Mouse (Mus musculus) midbrain, embryonic 15.5 days (tissue): ENCODE results near the gene Ubac1. TPM values are rescaled to one million over a fixed set of nuclear protein-coding genes. Genes with fewer than 3 reads are reported as not detected.

Experiments used
- ATAC-seq: fragments of 200-750 bp; cut with Nextera tagmentation; replicated peaks from 2 replicates; pipeline ENCODE4 v1.8.0; 2017; ENCODE audit warnings: moderate TSS enrichment
- H3K27ac ChIP-seq: fragments of 300-500 bp; sonication (generic); 2 replicates; pipeline ENCODE4 v1.5.1; 2015; ENCODE audit warnings: mild to moderate bottlenecking, inconsistent platforms
- H3K27me3 ChIP-seq: fragments of 300-500 bp; sonication (generic); replicated peaks from 2 replicates; pipeline ENCODE4 v1.6.1; 2015; ENCODE audit warnings: inconsistent platforms
- H3K36me3 ChIP-seq: fragments of 300-500 bp; sonication (generic); replicated peaks from 2 replicates; pipeline ENCODE4 v1.6.1; 2015; ENCODE audit warnings: inconsistent platforms
- H3K4me1 ChIP-seq: fragments of 300-500 bp; sonication (generic); 2 replicates; pipeline ENCODE4 v1.6.1; 2015; ENCODE audit warnings: inconsistent platforms
- H3K4me2 ChIP-seq: fragments of 300-500 bp; sonication (generic); 2 replicates; pipeline ENCODE4 v1.6.1; 2015; ENCODE audit warnings: inconsistent platforms, mild to moderate bottlenecking, moderate library complexity
- H3K4me3 ChIP-seq: fragments of 300-500 bp; sonication (generic); 2 replicates; pipeline ENCODE4 v1.5.1; 2015; ENCODE audit warnings: mild to moderate bottlenecking, inconsistent platforms
- H3K9ac ChIP-seq: fragments of 300-500 bp; sonication (generic); 2 replicates; pipeline ENCODE4 v1.6.1; 2015; ENCODE audit warnings: mild to moderate bottlenecking, inconsistent platforms
- H3K9me3 ChIP-seq: fragments of 300-500 bp; sonication (generic); 2 replicates; pipeline ENCODE4 v1.6.1; 2016; ENCODE audit warnings: inconsistent platforms
- WGBS: fragments of 180-500 bp; shearing (Covaris S2); methylation state at CpG from one replicate; pipeline ENCODE4 v1.1.7; 2015; ENCODE audit warnings: mixed read lengths; 5-methylcytosine and 5-hydroxymethylcytosine counted together
- polyA plus RNA-seq: library from polyadenylated mRNA; unstranded; fragments of >200 nt; fragmentation: Nextera tagmentation; extraction: Ambion mirVana; gene quantifications from 2 replicates; pipeline ENCODE4 v1.2.1, GENCODE M21; 2015

Ubac1 gene
- polyA plus RNA-seq, 1 experiment from 2014 or later = 132 TPM

DNA sequence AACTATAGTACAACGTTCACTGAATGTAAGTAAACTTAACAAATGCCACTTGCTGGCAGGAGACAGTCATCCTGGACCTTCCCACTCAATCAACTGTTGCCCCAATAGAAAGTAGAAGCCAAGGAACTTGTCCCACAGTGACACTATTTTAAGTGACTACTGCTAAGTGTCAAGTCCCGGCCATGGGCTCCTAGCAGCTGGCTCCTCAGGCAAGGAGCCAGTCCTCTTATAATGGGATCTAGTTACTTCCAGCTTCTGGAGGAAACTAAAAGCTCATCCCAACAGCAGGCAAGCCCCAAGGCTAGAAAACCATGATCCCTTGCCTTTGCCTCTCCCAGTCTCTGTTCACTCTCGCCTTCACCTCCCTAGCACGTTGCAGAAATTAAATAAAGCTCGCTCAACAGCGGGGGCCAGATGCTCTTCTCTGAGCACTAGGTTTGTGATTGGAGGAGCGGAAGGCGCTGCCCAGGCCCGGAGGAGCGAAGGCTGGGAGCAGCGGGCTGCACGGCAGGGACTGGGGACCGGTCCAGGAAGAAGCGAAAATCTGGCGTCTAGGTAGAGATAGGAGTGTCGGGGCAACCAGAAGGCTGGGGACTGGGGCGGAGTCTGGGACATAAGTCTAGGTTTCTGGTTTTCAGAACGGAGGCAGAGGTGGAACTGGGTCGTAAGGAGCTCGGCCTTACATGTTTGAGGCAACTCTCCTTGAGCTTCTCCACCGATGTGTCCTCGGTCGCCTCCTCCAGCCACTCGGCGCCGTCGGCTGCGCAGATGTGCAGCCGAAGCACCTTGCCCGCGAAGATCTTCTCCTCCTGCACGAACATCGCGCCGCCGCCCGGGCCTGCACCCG is 610 bp downstream of the Ubac1 start:
- Histone ChIP-seq H3K9ac (peak overlapping the region; percentile 80), H3K4me3 (peak overlapping the region; percentile 81), H3K27ac (peak overlapping the region; percentile 84), H3K27me3 (no peaks in the 10 kb centered on the region), H3K4me2 (peak overlapping the region; percentile 92), H3K4me1 (peaks cover 33% of the 10 kb centered on the region), H3K36me3 (peaks cover 2% of the 10 kb centered on the region; the same call in 1 of the 2 replicates), H3K9me3 (no peaks in the 10 kb centered on the region)
- 2% methylated on average over 37 of the region's 38 CpGs for WGBS
- ATAC-seq = peak; percentile 30

DNA sequence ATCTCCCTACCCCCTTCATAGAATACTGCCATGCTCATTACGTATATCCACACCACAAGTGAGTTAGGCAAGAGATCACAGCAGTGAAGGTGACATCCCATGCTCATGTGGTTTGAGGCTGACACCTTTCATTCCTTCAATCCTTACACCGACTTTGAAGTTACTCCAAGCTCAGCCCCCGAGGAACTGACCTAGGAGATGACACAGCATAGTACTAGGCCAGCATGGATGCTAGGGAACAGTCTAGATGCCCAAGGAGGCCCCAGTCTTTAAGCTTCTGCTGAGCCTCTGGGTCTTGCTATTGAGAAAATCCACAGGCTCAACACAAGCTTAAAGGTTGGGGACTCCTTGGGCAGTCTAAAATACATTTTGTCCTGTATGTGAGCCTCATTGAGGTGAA is 1.6 kb downstream of the Ubac1 start:
- Histone ChIP-seq H3K9me3 (no peaks in the 10 kb centered on the region), H3K4me1 (peaks cover 30% of the 10 kb centered on the region), H3K27me3 (no peaks in the 10 kb centered on the region), H3K27ac (no peak overlapping the region), H3K9ac (no peak overlapping the region), H3K4me2 (peak overlapping the region; percentile 92; the same call in 1 of the 2 replicates), H3K36me3 (peaks cover 6% of the 10 kb centered on the region; the same call in 1 of the 2 replicates), H3K4me3 (0 out of 2 replicates have a peak overlapping the region, but pooled peaks have one; percentile 81)
- no peak for ATAC-seq
- 82% methylated on average over 3 of the region's 3 CpGs for WGBS

DNA sequence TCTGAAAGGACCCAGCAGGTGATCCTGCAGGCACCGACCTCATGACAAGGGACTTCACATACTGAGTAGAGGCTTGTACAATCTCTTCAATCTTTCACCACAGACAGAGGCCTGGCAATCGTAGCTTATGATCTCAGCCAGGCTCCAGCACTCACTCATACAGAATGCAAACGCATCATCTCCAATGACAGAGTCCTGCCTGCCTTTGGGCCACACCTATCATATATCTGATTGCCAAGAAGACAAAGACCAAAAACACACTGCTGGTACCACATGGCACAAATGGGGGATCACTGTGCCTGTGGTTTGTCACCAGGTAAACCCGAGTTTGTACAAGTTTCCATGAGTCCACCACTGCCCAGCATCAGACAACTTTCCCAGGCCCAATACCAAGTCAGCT is 4.2 kb downstream of the Ubac1 start:
- H3K27ac ChIP-seq = no peak overlapping the region
- no peak overlapping the region for H3K4me3 ChIP-seq
- H3K36me3 ChIP-seq = peaks cover 21% of the 10 kb centered on the region; the same call in 1 of the 2 replicates
- no peaks in the 10 kb centered on the region for H3K9me3 ChIP-seq
- no peaks in the 10 kb centered on the region for H3K27me3 ChIP-seq
- no peak overlapping the region for H3K9ac ChIP-seq
- H3K4me1 ChIP-seq = peaks cover 30% of the 10 kb centered on the region
- H3K4me2 ChIP-seq = no peak overlapping the region
- WGBS = 81% methylated on average over 4 of the region's 4 CpGs
- ATAC-seq = no peak

DNA sequence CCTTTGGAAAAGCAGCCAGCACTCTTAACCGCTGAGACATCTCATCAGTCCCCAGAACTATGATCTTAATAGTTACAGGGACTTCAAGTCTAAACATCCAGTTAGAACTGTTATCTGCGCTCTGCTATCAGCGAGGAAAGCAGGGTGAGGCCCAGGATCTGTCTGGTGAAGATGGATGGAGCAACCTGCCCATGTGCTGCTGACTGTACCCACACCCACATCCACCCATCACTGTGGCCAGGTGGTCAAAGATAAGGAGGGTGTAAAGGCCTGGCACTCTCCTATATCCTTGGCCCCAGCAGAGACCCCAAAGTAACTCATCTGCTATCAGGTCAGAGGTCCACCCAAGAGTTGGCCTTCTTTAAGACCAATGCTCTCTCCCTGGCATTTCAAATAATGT is 7.9 kb downstream of the Ubac1 start:
- H3K36me3 ChIP-seq = peaks cover 47% of the 10 kb centered on the region
- no peaks in the 10 kb centered on the region for H3K9me3 ChIP-seq
- H3K4me1 ChIP-seq = peaks cover 7% of the 10 kb centered on the region; the same call in 1 of the 2 replicates
- H3K27ac ChIP-seq = no peak overlapping the region
- no peak for ATAC-seq
- H3K4me2 ChIP-seq = no peak overlapping the region
- H3K9ac ChIP-seq = no peak overlapping the region
- no peaks in the 10 kb centered on the region for H3K27me3 ChIP-seq
- H3K4me3 ChIP-seq = no peak overlapping the region
- WGBS = 92% methylated on average over 3 of the region's 3 CpGs

DNA sequence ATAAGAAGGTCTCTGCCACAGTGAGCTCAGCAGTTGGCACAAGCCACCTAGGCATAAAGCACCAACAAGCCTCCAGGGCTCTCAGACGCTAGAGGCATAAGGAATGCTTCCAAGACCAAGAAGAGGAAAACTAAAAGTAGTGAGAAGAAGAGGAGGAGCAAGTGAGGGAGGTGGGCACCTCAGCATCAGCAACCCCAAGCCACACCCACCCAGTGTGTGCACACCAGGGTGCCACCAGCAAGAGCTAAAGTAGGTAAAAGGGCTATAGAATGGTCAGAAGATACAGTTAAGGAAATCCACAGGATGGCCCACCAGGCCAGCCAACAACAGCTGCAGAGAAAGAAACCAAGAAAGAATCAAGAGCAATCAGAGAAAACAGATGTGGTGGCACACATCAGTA is 10.1 kb downstream of the Ubac1 start:
- H3K36me3 ChIP-seq = peaks cover 69% of the 10 kb centered on the region
- 73% methylated on average over 1 of the region's 1 CpGs for whole genome bisulfite sequencing
- H3K27me3 ChIP-seq = no peaks in the 10 kb centered on the region
- H3K9ac ChIP-seq = no peak overlapping the region
- no peaks in the 10 kb centered on the region for H3K9me3 ChIP-seq
- no peak overlapping the region for H3K4me2 ChIP-seq
- no peak for ATAC-seq
- no peak overlapping the region for H3K4me3 ChIP-seq
- no peak overlapping the region for H3K27ac ChIP-seq
- no peaks in the 10 kb centered on the region for H3K4me1 ChIP-seq

DNA sequence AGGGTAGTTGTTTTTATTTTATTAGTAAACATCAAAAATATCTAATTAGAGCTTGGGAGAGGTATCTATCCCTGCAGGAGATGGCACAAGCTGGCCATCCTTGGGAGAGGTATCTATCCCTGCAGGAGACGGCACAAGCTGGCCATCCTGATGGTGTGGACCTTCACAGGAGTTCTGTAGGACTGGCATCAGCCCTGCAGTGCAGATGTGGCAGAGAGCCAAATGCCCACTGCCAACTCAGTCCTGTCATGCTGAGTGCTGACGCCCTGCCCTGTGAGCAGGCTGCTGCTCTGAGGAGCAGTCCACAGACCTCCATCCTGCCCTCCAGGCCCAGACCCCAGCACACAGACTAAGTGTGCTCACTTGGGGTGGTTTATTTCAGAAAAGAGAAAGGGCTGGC is 19.5 kb downstream of the Ubac1 start:
- no peak for ATAC-seq
- peaks cover 50% of the 10 kb centered on the region for H3K36me3 ChIP-seq

DNA sequence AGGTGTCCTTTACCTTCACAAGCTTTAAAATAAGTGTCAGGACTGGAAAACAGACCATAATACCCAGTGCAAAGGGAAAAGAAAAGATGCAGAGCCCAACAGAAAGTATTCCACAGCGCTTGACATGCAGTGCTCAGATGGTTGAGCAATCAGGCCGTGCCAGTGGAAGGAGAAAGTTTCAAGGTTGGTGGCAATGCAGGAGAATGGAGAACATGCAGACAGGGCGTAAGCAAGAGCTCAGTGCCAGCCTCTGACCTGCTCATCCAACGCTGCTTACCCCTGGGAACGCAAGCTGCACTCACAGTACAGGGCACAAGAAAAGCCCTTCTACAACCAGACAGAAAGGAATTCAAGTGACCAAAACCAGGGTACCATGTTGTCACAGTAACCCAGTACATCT is 20.4 kb downstream of the Ubac1 start:
- H3K36me3 ChIP-seq = peaks cover 41% of the 10 kb centered on the region; the same call in 1 of the 2 replicates
- WGBS = over 99% methylated on average over 5 of the region's 5 CpGs
- H3K27ac ChIP-seq = no peak overlapping the region
- H3K9me3 ChIP-seq = no peaks in the 10 kb centered on the region
- H3K27me3 ChIP-seq = no peaks in the 10 kb centered on the region
- H3K4me2 ChIP-seq = no peak overlapping the region
- H3K9ac ChIP-seq = no peak overlapping the region
- H3K4me3 ChIP-seq = no peak overlapping the region
- ATAC-seq = no peak
- H3K4me1 ChIP-seq = no peaks in the 10 kb centered on the region

More for the DNA sequence above, 19.5 kb downstream of the Ubac1 start:
- H3K9me3 ChIP-seq = no peaks in the 10 kb centered on the region
- no peak overlapping the region for H3K4me3 ChIP-seq
- no peak overlapping the region for H3K9ac ChIP-seq
- no peak overlapping the region for H3K27ac ChIP-seq
- 73% methylated on average over 2 of the region's 2 CpGs for WGBS
- no peaks in the 10 kb centered on the region for H3K4me1 ChIP-seq
- no peaks in the 10 kb centered on the region for H3K27me3 ChIP-seq
- H3K4me2 ChIP-seq = no peak overlapping the region

DNA sequence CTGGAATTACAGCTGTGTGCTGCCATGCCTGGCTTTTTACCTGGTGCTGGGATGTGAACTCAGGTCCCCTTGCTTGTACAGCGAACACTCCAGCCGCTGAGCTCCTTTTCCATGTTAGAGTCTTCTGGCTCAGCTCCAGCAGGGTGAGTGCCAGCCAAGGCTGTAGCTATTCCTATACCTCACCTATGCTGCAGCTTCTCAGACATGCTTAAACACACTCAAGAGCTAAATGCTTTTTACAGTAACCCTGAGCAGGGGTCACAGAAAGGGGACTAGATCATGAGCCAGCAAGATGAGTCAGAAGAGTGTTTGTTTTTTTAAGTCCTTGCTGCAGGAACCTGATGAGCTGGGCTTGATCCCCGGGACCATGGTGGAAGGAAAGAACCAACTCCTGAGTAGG is 23.8 kb downstream of the Ubac1 start:
- Histone ChIP-seq H3K9me3 (no peaks in the 10 kb centered on the region), H3K27ac (no peak overlapping the region), H3K36me3 (peaks cover 31% of the 10 kb centered on the region; the same call in 1 of the 2 replicates), H3K4me2 (no peak overlapping the region), H3K9ac (no peak overlapping the region), H3K4me3 (no peak overlapping the region), H3K27me3 (no peaks in the 10 kb centered on the region), H3K4me1 (no peaks in the 10 kb centered on the region)
- no peak for ATAC-seq
- 91% methylated on average over 3 of the region's 3 CpGs for WGBS

DNA sequence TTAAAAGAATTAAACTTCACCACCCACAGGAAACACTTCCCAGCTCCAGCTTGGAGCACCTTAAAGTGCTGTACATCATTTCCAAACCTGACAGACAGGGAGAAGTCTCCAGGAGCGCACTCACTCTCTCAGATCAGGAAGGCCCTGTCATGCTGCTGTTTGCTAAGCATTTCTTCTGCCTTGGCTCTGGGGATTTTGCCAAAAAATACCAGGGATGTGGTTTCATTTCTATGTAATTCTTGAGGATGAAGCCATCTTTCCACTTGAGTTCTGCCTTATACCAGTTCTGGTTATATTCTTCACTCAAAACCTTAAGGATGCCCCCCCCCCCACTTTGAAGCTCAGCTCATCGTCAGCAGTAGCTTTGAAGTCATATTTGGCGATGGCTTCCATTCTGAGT is 26.8 kb downstream of the Ubac1 start:
- no peak for ATAC-seq
- H3K4me1 ChIP-seq = no peaks in the 10 kb centered on the region
- H3K27me3 ChIP-seq = no peaks in the 10 kb centered on the region
- WGBS = 90% methylated on average over 3 of the region's 3 CpGs
- H3K9me3 ChIP-seq = no peaks in the 10 kb centered on the region
- no peak overlapping the region for H3K9ac ChIP-seq
- no peak overlapping the region for H3K4me2 ChIP-seq
- no peak overlapping the region for H3K4me3 ChIP-seq
- H3K36me3 ChIP-seq = peaks cover 15% of the 10 kb centered on the region; the same call in 1 of the 2 replicates
- H3K27ac ChIP-seq = no peak overlapping the region

DNA sequence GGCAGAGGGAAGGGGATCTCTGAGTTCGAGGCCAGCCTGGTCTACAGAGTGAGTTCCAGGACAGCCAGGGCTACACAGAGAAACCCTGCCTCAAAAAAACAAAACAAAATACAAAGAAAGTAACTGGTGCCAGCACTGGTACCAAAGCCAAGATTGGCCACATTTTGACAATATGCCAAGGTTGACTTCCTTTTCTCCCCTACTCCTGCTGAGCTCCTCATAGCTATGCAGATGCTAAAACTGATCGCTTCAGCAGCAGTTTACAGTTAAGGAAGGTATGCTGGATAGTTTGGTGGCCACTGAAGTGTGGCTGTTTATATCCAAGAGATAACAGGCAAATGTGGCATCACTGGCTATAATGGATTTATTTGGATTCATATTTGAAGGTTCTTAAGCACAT is 29.3 kb downstream of the Ubac1 start:
- 79% methylated on average over 2 of the region's 2 CpGs for WGBS
- Histone ChIP-seq H3K27me3 (no peaks in the 10 kb centered on the region), H3K9ac (no peak overlapping the region), H3K4me1 (no peaks in the 10 kb centered on the region), H3K9me3 (no peaks in the 10 kb centered on the region), H3K4me2 (no peak overlapping the region), H3K27ac (no peak overlapping the region), H3K36me3 (0 out of 2 replicates have a peak, but pooled peaks cover 3% of the 10 kb centered on the region), H3K4me3 (no peak overlapping the region)
- ATAC-seq = no peak

DNA sequence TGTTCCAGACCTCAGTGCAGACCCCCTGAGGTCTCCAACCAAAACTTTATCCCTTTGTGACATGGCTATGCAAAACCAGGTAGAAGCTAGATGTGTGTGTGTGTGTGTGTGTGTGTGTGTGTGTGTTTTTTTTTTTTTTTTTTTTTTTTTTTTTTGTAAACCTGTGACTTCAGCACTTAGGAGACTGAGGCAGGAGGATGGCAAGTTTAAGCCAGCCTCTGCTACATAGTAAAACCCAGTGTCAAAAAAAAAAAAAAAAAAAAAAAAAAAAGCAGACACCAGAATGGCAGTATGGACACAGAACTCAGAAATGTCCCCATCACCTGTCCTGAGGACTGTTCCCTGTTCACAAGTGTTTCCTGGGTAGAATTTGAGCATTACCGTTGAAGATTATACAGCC is 31.9 kb downstream of the Ubac1 start:
- 86% methylated on average over 1 of the region's 1 CpGs for WGBS
- Histone ChIP-seq H3K27ac (no peak overlapping the region), H3K4me1 (peaks cover 5% of the 10 kb centered on the region; the same call in 1 of the 2 replicates), H3K9me3 (no peaks in the 10 kb centered on the region), H3K27me3 (no peaks in the 10 kb centered on the region), H3K4me3 (no peak overlapping the region), H3K36me3 (no peaks in the 10 kb centered on the region), H3K9ac (no peak overlapping the region), H3K4me2 (no peak overlapping the region)
- ATAC-seq = no peak

DNA sequence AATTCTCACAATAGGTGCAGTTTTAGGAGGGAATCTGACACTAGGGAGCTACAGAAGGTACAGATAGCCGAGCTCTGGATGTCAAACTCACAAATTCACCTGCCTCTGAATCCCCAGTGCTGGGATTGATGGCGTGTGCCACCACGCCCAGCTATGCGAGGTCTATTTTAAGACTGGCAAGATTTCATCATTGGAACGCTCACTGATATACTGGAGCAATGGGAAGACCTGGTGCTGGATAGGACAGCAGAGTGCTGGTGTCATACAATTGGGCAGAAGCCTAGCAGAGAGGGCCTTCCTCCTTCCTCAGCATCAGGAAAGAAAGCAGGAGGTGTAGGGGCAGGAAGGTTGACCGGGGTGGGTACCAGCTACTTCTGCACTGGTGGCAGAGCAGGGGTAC is 33.7 kb downstream of the Ubac1 start:
- Histone ChIP-seq H3K4me3 (no peak overlapping the region), H3K27me3 (no peaks in the 10 kb centered on the region), H3K36me3 (no peaks in the 10 kb centered on the region), H3K9me3 (no peaks in the 10 kb centered on the region), H3K27ac (no peak overlapping the region), H3K4me1 (peaks cover 14% of the 10 kb centered on the region), H3K4me2 (no peak overlapping the region), H3K9ac (no peak overlapping the region)
- ATAC-seq = no peak
- 94% methylated on average over 6 of the region's 6 CpGs for WGBS

DNA sequence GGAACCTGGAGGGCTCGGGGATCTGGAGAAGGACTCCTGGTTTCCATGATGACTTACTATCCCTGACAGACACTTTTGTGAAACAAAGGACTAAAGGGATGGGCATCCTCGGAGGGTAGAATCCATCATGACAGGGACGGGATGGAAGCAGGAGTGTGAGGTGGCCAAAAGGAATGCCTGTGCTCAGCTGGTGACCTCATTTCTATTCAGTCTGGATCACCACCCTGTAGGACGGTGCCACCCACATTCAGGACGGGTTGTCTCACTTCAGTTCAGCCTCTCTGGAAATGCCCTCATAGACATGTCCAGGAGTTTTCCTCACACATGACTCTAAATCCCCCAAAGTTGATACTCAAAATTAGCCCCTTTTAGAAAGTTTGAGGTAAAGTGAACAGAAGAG is 34.9 kb downstream of the Ubac1 start:
- Histone ChIP-seq H3K27me3 (no peaks in the 10 kb centered on the region), H3K36me3 (no peaks in the 10 kb centered on the region), H3K27ac (no peak overlapping the region), H3K4me2 (no peak overlapping the region), H3K4me1 (peaks cover 17% of the 10 kb centered on the region), H3K9me3 (no peaks in the 10 kb centered on the region), H3K9ac (no peak overlapping the region), H3K4me3 (no peak overlapping the region)
- no peak for ATAC-seq
- 56% methylated on average over 5 of the region's 5 CpGs for WGBS
